Mouse (Mus musculus) heart, adult 9 months (tissue): ENCODE measurements around the gene Dab1.

ENCODE experiments used
- DNase-seq, 2 experiments: peaks; one replicate each; pipeline ENCODE4 v3.0.0; 2022; ENCODE audit warnings: low spot score in 2 of 2

Dab1 gene

GRCm38 (mm10) chr4:104509230-104509985 is 890.2 kb downstream of the Dab1 start:
- no peak for DNase-seq

DNA sequence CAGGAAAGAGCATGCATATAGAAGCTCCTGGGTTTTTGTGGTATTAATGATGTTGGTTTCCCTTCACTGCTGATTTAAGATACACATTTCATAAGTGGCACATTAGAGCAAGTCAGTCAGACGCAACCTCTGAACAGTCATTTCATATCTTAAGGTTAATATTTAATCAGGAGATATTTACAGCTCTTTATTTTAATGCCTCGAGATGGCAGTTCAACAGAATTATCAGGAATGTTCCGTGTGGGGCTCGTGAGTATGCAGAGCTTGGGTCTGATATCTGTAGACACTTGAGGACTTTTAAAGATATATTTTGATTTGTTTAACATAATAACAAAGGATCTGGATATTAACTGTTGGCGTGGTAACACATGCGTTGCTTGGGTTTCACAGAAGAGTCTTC is 892.7 kb downstream of the Dab1 start:
- DNase-seq = no peak

- no peak for DNase-seq
Measured at GRCm38 (mm10) chr4:104512513-104512912, 893.4 kb downstream of the Dab1 start.

DNA sequence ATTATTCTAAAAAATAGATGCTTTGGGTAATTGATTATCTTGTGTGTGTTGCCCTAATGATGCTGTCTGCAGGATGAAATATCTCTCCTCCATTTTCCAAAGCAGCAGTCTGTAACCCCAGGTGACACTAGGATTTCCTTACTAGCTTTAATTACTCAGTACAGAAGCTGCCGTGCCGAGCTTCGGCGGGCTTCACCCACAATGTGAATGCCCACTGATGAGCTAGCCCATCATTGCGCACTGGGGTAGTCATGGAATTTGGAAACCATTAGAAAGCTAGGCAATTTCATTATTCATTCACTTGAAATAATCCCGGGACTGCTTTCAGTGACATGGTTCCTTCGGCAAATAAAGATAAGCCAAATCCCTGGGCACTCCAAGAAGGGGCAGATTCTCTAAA is 894.5 kb downstream of the Dab1 start:
- DNase-seq = no peak

DNA sequence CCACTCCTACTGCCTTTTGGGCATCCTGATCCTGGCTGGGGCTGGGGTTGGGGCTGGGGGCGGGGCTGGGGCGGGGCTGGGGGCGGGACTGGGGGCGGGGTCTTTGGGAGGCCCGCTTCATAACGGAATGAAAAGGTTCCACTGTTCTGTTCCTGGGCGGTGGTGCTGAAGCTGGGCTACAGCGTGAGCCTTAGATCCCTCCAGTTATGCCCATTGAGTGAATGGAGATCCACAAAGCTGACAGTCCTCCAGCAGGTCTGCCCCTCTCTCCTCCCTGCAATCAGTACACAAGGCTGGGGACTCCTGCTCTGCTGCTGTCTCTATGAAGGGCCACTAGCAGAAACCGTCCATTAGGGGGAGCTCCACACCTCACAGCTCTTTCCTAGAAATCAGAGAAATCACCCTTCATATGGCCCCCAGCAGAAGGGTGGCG is 895.4 kb downstream of the Dab1 start:
- no peak for DNase-seq

DNA sequence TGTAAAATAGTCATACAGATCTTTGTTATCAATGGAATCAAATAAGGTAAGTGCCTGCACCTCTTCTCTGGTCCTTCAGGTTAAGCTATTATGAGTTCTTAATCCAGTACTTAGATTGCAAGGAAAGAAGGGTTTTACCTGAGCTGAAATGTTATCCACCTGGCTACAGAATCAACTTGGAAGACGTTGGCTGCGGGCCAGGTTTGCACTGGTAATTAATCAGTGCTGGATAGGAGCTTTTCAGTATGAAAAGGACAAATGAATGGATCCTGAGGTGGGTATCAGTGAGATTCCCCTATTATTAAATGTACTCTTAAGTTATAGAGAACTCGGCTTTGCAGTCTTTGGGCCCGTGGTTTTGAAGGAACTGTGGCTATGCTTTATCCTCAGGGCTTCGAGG is 896.5 kb downstream of the Dab1 start:
- no peak for DNase-seq

DNA sequence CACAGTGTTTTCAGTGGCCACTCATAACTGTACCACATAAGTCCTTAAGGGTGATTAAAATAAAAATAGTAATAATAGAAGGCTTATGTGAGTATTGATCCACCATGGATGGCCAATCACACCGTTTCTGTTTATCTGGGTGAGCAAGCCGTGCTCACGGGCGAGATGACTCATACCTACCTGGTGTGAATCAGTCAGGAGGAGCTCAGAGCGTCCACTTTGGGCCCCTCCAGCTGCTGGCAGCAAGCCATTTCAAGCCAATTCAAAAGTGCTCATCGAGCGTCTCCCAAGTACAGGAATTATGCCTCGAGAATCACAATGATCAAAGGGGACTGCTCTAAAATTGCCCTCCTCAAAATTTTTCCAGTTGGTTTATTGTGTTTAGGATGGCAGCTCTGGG is 903.2 kb downstream of the Dab1 start:
- no peak for DNase-seq

DNA sequence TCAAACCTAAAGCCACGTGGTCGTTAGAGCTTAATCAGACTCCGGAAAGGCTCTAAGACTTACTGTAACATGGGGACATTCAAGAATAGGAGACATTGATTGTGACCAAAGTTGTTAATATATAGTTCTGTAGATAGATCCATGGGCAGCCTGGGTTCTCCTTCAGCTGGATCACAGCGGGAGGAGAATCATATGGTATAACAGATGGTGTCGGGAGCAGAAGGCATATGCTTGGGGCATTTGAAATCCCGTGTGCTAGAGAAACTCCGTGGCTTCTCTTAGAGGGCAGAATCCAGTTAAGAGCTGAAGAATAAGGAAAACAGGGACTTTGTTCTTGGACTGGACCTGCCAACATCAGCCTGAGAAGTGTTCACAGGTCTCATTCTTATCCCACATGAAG is 904.6 kb downstream of the Dab1 start:
- DNase-seq = no peak

DNA sequence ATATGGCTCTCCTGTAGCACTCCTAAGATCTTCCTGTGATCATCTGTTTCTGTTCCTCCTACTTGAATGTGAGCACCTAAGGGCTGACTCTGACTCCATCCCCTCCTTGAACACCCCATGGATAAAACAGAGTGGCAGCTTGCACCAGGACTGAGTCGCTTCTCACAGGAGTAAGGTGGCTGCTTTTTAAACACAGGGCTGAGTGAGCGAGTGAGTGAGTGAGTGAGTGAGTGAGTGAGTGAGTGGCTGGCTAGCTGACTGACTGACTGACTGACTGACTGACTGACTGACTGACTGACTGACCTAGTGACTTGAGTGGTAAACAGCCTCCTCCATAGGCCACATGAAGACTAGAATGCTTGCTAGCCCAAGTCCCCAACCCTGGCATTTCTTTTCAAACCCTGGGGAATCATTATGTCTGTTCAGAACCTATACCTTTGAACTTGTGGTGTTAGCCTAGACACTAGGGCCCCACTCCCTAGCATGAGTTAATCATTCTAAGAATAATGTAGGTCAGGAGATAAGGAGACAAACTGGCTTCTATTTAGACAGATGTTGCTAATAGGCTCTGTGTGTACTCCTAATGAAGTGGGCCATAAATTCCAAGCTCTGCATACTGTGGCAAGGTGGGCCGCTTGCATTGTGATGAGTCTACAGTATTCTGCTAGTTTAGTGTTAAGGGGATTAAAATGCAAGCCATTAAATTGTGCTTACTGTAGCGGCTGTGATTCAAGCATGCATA is 910.9 kb downstream of the Dab1 start:
- no peak for DNase-seq

DNA sequence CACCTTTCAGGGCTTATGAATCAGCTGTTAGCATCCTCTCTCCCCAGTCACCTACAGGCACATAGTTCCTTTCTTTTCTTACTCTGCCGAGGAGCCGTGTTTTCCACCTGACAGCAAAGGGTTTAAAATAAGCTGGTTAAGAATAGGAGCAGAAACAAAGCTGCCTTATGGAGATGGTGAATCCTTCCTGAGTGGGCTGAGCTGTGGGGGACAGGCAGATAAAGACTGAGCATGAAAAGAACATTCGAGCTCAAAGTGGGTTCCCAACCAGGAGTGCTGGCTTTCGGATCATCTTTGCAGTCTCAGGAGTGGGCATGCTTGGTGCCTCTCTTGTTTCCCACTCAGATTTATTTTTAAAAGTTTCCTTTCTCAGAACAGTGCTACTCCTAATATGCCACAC is 913.7 kb downstream of the Dab1 start:
- no peak for DNase-seq

DNA sequence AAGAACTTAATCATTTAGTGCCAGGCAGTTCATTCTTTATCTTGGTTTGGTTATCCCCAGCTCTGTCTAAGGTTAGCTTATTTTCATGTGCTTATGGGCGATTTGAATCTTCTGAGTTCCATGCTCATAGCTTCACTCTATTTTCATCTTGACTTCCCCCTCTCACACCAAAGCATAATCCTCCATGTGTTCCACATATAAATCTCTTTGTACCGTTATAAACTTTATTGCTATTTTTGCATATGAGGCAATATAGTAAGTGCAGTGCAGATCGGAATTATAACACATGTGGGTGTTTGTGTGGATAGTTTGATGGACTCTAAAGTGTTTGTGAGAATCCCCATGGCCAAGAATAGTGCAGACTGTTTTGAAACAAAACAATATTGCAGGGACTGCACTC is 919.3 kb downstream of the Dab1 start:
- no peak for DNase-seq

GRCm38 (mm10) chr4:104539047-104539446 is 919.9 kb downstream of the Dab1 start:
- no peak for DNase-seq

DNA sequence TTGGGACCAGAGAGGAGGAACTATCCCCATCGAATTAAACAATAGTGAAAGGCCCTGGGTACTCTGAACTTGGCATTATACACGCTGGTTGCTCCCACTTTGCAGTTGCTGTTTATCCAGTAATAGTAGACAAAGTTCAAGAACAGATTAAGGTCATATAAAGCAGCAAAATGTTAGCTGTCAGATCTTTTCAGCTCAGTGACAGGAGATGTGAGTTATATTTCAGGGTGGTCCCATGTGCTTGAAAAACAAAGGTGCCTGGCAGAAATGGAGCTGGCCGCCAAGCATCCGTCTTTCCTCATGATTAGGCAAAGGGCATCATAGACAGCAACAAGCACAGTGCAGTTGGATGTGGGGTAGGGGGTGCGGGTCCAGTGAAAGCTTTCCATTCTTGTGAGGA is 927.9 kb downstream of the Dab1 start:
- DNase-seq = no peak

DNA sequence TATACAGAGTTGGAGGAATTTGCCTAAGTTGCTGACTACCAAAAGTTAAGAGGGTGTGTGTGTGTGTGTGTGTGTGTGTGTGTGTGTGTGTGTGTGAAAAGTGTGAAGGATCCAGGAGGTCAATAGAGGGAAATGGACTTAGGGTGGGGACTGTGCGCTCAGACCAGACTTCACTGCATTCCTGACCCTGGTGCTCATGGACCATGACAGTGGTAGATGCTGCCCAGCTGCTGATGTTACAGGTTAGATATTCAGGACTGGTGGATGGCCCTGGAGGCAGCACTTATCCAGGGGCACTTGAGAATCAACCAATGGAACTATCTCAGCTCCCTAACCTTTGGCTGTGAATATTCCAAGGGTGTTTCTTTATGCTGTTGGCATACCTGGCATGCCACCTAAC is 929.1 kb downstream of the Dab1 start:
- no peak for DNase-seq

DNA sequence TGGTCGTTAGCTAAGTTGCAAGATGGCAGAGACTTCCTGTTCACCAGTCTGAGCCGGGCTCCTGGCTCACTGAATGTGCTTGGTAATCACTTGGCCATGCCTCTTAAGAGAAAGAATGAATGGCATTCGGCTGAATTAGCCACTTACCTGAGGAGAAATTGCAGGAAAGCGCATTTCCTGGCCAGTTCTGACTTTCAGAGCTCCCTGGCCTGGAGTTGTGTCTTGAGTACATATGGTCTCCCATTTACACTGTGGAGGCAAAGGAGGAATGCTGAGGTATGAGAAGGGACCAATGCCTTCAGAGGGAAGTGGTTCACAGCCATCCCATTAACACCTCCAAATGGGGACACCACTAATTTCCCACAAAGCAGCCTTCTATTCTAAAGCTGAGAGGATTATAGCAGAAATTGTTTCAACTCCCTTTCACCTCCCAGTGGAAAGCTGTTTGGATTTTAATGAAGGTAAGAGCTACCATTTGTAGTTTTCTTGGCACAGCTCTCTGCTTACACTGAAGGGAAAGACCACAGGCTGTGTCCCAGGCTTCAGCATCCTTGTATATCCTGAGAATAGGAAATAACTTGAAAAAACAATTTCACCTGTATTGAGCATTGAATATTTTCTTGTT is 931.5 kb downstream of the Dab1 start:
- DNase-seq = no peak

GRCm38 (mm10) chr4:104551390-104552070 is 932.4 kb downstream of the Dab1 start:
- DNase-seq = no peak

DNA sequence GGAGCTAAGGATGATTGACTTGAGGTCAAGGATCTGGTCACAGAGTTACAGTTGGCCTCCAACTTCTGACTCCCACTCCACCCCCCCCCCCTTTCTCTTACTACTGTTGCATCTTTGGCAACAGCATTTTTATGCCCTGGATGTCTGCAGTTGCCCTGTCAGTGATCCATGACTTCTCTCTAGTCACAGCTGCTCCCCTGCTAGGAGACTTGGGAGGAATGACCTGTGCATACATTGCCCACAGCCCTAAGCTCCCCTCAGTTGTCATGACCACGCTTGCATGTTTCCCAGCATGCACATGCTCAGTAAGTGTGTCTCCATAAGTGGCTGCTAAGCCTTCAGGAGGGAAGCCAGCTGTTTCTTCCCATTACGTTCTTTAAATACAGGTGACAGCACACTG is 936.2 kb downstream of the Dab1 start:
- DNase-seq = no peak

GRCm38 (mm10) chr4:104563512-104563911 is 944.4 kb downstream of the Dab1 start:
- DNase-seq = no peak

DNA sequence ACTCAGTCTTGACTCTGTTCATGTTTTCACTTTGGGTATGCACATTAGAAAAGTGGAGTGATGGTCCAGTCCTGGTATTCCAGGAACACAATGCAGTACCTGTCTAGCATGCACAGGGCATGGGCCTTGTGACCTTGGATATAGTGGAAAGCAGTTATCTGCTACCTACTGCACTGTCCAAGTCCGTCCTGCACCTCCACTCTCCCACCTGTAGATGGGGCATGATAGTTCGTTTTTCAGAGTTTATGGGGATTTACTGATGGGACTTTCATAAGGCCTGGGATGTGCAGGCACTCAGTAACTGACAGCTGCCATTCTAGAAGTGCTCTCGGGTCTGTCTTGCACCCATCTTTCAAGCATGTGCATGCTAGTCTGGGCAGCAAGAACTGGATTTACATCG is 951.4 kb downstream of the Dab1 start:
- no peak for DNase-seq

- DNase-seq = no peak
Measured at GRCm38 (mm10) chr4:104572440-104572839, 953.3 kb downstream of the Dab1 start.

GRCm38 (mm10) chr4:104573419-104573818 is 954.3 kb downstream of the Dab1 start:
- DNase-seq = no peak

DNA sequence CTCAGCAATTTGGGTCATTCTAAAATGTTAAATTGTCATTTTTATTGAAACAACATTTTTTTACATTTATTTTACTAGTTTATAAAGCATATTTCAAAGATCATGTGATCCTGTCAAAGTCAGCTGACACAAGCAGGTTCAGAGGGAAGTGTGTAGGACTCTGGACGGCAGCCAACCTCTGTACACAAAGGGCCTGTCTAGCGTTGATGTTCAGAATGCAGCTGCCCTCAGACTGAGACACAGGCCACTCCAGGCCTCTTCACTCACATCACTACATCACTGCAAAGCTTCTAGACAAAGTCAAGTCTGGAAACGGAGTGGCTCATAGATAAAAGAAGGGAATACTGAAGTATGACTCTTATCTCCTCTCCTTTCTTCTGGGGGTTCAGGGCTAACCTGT is 959.2 kb downstream of the Dab1 start:
- no peak for DNase-seq
